Mouse (Mus musculus) adrenal gland (tissue): ENCODE data around the gene Il31ra.

ENCODE experiments used
- intact Hi-C: fragments of 180-260 bp; cut with DNase I; formaldehyde crosslinking; loops from one replicate; pipeline ENCODE4 v1.15.1; 2025

Il31ra gene

DNA sequence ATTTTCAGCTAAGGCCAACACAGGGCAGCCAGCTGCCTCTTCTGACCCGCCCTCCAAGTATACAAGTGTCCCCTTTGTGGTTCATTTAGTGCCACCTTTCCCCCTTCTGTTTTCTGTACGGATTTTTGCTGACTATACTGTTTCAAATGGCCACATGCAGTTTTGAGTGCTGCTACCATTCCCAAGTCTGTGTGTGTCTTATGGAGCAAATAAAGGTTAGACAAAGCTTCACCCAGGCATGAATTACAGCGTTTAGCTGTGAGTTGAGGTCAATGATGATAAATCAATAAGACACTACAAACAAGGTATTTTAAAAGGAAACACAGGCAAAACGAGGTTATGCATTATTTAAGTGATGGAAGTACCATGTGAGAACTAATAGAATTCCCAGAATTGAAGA lies 24.6 kb downstream of the Il31ra start:
- intact Hi-C loops, result no loop called here

DNA sequence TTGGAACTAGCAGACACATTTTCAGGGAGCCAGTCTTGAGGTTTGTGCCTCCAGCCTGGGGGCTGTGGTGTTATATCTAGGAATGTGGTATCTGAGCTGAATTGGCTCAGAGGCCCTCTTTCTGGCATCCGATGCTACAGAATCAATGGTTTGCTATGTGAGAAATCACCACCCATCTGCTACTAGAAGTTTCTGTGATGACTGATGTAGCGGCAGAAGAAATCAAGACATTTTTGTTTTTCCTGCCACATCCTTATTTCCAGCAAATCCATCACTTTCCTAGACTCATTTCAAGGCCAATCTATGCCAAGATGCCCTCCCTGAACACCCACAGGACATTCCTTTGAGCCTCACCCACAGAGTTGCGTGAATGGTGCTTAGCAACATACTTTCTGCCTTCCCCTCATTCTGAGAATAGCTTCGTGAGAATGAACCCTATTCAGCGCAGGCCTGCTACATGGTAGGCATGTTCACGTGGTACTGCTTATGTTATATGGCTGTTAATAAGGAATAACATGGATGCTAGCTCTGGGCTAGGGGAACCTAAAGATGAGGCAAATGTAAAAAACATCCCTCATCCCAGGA lies 33.5 kb downstream of the Il31ra start:
- intact Hi-C loops, result no loop called here

DNA sequence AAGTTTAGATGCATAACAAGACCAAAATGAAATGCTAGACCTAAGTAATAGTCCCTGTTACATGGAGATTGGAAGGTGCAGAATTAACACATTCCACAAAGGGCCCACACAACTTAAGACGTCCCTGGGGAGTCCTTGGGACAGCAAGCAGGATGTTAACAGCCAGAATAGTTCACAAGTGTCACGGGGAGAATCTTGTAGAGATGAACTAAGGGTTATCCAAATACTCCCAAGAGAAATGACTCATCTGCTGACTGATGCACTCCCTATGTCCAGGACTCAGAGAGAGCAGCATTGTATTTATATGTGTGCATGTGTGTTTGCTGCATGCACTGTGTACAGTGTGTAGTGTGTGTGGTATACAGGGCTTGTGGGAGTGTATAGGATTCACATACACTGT lies 37.7 kb downstream of the Il31ra start:
- intact Hi-C loops, result no loop called here

DNA sequence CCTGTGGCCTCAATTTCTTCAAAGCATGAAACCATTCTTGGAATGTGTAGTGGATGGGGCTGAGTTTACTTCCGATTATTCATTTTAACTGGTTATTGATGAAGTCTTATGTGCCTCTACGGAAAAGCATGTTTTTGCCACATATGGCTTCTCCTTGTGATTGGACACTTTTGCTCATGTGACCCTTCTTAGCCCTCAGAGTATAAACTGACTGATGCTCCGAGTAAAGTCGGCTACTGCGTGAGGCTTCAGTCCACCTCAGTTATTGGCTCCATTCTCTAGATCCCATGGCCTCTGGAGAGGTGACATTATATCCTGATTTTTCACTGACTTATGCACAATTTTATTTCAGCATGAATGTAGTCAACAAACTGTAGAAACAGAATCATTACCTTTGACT lies 40.9 kb downstream of the Il31ra start:
- intact Hi-C loops, result no loop called here

DNA sequence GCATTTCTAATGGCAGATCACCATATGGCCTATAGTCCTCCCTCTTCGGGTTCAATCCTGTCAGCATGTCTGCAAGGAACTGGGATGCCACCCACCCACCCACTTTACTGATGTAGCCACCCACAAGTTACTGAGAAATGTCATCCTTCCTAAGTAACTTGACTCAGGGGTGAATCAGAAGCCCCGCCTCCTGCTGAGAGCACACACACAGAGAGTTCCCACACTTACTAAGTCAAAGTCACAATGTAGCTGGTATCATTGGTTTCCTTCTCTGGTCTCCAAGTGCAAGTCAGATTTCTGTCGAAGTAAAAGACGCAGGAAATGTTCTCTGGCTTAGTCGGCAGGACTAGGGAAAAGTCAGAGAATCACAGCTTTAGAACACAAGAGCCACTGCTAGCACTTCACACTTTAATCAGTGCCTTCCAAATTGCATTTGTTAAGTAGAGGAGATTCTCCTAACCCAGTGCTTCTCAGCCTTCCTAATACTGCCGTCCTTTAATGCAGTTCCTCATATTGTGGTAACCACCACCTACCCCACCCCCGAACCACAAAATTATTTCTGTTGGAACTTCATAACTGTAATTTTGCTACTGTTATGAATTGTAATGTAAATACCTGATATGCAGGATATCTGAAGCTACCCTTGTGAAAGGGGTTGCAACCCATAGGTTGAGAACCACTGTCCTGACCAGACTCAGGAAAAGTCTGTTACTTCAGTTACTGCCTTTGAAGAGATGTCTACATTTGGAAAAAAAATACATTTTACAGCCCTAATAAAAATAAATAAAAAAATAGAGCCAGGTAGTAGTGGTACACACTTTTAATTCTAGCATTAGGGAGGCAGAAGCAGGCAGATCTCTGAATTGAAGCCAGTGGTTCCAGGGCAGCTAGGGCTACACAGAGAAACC lies 42.3 kb downstream of the Il31ra start:
- intact Hi-C loops, result no loop called here

DNA sequence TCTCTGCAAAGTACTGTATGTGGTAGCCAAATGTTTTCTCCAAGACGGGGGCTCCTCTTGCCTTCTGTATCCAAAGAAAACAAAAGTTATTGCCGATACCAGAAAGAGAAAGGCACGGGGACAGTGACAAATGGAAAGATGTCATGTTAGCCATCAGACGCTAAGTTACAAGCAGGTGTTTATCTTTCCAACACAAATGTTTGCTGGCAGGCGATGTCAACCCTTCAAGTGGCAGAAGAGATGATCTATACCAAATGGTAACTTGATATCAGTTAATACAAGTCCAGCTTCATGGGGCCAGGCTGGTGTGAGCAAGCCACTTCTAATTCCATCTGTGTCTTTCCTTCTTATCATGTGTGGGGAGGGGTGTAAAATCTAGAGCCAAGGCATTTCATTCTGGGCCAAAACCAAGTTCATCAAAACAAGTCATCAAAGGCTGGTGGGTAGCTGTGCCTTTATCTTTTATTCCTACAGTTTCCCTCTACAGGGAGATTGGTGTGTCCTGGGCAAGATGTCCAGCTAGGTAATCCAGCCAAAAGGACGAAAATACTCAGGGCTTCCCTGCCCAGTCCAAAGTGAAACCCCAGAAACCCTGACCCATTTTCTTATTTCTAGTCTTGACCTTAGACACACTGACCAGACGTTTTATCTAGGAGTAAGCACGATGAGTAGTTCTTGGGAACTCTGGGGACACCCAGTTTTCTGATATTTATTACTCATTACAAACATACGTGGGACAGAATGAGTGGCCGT lies 52.8 kb downstream of the Il31ra start:
- intact Hi-C loops, result loop anchor here (10.0 kb wide), 1 partner anchor 103 kb away; no protein-coding TSS in a partner anchor

DNA sequence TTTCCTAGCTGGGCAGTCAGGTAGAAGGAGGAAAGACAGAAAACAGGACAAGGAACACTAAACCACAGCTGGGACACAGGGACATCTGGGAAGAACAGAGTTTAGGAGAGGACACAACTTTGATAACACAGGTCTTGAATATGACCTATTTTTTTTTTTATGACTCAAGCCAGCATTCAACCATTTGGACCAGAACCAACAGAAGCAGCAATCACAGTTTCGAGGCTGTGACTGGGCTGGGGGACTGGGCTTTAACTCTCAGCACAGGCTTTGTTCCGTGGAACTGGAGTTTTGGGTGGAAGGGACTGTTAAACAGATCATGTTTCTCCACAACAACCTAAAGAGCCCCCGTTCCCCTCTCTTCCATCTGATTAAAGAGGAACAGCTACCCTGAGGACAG lies 53.5 kb downstream of the Il31ra start:
- intact Hi-C loops, result loop anchor here (10.0 kb wide), 1 partner anchor 104 kb away; no protein-coding TSS in a partner anchor

DNA sequence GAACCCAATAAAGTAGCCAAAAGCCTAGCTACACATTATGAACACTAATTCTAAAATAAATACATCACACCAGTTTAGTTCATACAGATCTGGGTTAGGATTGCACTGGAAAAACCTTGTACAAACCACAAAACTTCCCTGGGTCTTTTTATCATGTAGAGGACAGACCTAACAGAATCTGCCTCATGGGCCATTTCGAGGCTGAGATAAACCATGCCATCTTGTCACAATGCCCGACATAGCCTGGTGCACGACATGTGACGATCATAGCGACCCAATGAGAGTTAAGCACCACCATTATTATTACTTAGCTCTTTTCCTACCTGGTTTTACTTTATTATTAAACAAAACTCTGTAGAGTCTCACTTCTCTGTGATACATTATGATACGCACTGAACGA lies 57.1 kb downstream of the Il31ra start:
- intact Hi-C loops, result no loop called here

DNA sequence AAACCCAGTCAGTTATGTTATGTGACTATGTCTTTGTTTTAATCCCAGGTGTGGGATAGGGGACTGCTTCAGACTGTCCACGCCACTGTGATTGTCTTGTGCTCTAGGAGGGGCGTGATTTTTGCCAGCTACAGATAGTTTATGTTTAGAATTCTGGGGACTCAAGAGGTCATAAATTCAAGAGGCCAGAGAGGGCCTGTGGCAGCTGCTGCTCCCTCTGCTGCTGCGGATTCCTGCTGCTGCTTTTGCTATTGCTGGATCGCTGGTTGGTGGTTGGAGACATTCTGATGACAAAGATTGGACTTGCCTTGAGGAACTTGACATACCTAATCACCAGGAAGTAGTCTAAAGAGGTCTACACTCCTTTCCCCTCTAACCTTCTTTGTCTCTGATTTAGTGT lies 57.5 kb downstream of the Il31ra start:
- intact Hi-C loops, result no loop called here

DNA sequence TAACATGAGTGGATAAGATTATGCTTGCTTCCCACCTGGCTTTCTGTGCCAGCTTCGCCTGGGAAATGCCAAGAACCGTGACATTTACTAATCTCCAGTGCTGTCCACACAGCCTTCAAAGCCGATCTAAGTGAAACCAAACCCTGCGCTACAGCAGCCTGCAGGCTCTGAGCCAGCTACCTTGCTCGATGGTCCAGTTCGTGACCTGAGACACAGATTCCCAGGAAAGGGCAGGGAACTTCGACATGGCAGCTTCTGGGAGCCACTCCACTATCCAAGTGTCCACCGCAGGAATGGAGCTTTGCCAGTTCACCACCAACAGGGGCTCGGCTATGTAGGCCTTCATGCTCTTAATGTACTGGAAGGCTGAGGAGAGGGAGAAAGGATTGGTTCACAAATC lies 60.6 kb downstream of the Il31ra start:
- intact Hi-C loops, result no loop called here

DNA sequence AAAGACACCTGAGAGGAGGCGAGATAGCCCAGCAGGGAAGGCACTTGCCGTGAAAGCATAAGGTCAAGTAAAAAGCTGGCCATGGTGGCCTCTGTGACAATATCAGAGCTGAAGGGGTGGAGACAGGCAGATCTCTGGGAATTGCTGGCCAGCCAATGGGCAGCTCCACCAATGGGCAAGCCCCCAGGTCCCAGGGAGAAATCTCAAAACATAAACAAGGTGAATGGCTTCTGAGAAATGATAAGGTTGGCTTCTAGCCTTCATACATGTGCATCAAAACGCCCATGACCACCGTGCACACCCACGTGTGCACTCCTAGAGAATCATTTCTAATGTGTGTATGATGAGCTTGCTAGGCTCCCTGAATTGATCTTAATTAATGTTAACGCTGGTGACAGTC lies 61.9 kb downstream of the Il31ra start:
- intact Hi-C loops, result no loop called here

DNA sequence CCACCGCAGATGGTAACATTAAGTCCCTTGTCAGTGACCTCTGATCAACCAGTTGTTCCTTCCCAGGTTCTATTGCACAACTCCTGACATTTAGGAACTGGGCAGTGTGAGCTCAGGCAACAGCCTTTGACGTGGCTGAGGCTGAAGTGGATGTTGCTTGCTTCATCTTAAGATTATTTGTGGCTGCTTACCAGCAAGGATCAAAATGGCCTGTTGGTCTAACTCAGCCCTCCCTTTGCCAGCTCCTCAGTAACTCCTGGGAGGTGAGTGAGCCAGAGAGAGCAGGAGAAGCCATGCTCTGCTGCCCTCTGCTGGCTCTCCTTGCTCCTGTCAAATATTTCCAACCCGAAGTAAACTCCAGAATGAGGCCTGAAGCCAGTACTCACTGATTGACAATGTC lies 64.3 kb downstream of the Il31ra start:
- intact Hi-C loops, result no loop called here

DNA sequence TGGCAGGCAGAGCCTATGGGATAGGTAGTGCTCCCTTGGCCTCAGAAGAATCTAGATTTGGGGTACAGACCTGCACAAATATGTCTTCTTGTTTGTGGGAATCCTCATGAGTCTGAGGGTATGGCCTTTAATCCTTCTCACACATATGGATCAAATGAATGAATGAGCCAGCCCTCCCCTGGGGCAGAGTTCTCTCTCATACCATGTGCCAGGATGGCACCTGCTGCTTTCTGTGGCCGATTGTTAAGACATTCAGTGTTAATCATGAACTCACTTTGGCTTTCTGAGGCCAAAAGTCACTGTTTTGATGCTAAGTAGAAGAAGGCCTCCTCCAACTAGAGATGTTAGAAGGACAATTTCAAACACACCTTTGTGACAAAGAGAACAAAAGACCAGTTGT lies 67.0 kb downstream of the Il31ra start:
- intact Hi-C loops, result no loop called here

DNA sequence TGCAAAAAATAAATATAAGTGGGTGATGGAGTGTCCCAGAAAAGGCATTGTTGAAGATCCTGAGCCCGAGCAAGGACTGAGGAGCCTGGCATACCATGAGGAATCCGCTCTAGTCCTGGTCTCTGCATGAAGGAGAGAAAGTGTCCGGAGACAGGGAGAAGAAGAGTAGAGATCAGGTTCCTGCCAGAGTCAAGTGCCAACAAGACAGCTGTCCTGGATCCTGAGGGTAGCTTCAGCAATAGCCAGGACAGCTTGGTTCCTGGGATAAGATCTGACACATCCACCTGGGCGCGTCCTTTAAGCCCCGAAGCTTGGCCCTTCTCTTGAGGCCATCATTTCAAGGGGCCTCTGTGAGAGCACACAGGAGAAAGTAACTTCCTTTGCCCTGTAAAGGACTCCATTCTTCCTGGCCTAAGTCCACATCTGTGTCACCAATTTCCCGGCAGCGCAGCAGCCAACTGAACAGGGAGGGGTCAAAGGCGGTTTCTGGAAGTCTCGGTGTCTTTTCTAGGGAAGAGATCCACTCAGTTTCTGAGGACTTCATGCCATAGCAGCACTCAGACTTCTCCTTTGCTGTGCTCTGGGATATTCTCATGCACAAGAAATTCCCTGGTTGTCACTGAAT lies 70.7 kb downstream of the Il31ra start:
- intact Hi-C loops, result no loop called here

DNA sequence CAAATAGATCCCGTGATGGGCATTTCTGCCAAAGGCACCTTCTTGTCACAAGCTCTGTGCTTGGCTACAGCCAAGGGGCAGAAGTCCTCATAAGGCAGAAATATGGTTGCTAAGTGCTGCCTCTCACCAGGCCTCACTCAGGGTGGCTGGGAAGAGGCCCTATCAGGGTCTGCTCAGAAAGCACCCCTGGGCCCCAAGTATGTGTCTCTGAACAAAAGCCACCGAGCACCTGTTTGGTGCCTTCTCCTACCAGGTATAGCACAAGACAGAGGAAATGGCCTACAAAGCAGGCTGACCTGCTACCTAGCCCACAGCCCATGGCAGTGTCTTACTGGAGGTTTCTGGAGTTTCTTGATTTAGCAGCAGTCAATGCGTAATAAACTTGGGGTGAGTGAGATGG lies 71.3 kb downstream of the Il31ra start:
- intact Hi-C loops, result no loop called here

DNA sequence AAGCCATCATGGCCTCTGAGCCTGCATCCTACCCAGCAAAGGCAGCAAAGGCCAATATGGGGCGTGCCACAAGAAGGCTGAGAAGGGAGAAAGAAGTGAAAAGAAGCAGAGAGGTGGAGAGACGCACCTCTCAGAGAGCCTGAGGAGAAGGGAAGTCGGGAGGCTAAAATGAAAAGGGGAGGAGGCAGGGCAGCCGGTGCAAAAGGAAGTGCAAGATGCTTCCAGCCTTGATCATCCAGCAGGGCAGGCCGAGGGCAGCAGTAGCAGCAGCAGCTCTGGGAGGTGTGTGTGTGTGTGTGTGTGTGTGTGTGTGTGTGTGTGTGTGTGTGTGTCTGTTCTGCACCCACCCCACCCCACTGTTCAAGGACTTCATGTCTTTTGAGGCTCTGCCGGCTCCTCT lies 71.9 kb downstream of the Il31ra start:
- intact Hi-C loops, result no loop called here

DNA sequence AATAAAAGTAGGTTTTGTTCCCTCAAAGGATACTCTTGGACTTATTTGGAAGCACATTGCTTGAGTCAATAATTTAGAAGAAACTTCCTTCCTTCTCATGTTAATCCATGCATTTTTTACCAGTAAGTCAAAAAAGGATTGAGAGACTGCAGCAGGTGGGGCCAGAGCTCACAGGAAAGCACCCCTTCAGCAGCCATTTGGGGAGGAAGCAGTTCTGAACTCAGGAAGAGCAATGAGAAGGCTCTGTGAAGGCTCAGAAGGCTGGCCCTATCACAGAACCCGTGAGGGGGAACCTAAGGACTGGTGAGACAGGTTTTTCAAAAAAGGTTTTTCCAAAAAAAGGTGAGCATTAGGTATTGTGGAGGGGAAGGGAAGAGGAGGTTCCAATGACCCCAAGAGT lies 79.6 kb downstream of the Il31ra start:
- intact Hi-C loops, result no loop called here

DNA sequence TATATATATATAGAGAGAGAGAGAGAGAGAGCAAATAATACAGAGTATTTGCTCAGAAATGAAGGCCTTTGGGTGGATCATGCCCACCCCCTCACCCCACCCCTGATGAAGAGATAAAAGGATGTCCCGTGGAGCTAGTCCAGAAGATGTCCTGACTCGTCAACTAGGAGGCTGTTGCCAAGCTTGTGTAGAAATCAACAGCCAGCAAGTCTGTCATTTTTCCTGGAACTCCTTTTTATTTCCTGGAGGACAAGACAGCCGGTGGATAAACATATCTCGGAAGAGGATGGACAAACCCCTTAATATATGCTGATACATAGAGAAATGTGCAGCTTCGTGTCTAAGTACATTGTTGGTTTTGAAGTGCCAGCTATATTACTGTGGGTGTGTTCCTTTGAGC lies 81.3 kb downstream of the Il31ra start:
- intact Hi-C loops, result no loop called here

DNA sequence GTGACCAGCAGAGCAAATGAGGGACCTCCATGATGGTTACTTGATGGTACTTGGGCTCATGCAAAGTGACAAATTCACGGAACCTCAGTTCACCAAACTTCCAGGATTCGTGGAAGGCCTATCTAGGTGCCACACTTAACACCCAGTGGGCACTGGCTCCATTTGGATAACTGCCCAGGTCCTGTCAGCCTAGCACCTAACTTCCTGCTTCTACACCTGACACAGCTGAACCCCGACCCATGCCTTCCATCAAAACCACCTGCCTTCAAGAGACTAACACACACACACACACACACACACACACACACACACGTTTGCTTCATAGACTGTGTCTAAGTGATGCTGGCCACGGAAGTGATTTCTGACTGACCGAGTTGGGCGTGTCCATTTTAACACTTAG lies 82.3 kb downstream of the Il31ra start:
- intact Hi-C loops, result no loop called here

DNA sequence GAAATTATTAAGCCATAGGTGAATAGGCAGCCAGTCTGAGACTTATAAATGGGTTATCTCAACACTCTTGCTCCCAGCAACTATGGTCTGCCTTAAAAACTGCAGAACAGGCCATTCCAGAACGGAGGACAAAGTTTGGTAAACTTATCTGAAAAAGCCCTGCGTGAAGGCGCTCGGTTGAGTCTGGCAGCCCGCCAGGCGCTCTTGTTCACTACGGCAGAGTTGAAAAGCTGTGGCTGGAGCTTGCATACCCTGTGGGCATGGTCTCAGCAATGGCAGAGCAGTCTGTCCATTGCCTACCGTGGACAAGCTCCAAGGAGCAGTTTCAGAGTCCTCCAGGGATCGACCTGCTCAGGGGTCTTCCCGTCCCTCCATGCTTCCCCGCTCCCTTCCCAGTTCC lies 82.9 kb downstream of the Il31ra start:
- intact Hi-C loops, result no loop called here

DNA sequence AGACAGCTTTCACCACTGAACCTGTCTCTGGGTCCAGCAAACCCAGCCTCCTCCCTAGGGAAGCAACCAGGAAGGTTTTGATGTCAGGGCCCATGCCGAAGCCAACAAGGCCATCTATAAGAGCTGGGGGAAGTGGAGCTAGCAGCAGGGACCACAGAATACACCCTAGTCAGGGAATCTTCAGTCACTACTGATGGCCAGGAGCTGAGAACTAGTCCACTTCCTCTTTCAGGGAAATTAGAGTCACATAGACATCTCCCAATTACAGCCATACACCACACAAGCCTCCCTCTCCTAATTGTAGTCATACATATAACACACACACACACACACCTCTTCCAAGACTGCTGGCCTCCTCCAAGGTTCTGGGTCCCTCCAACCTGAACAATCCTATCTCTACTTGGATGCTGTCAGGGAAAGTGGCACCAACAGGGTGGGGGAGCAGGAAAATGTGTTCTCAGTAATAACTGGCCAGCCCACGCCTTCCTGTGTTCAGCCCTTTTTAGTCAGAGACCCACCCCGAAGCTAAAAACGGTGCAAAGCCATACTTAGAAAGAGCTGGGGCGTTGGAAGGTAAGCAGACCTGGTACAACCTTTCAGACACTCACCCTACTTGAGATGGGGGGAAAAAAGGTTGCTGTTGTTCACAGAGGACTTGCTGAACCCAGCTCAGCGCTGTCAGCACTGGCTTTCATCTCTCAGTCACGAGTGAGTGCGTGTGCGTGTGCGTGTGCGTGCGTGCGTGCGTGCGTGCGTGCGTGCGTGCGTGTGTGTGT lies 83.5 kb downstream of the Il31ra start:
- intact Hi-C loops, result no loop called here
